Mouse (Mus musculus) megakaryocyte-erythroid progenitor cell, adult 5-6 weeks (primary cell): ENCODE results near the gene Upk3a. TPM values are rescaled to one million over a fixed set of nuclear protein-coding genes. Genes with fewer than 3 reads are reported as not detected.
"Not testable (repeated sequence)": the region's sequence is repeated elsewhere in the genome, so short reads cannot be mapped to it uniquely, and the experiment has no call there.

Experiments
- ATAC-seq: replicated peaks from 2 replicates; pipeline ENCODE4 v1.8.0; 2016; ENCODE audit warnings: mild to moderate bottlenecking, inconsistent platforms; ENCODE audit not compliant: severe bottlenecking, poor library complexity, low FRiP score, low TSS enrichment
- total RNA-seq, 2 experiments: library from RNA; stranded (forward) in 1 of 2; stranded (reverse) in 1 of 2; fragments of 200-1000, 215-1000 nt in 1 of 2; fragments of >200 nt in 1 of 2; fragmentation: Nextera tagmentation in 1 of 2; gene quantifications; 2 replicates each; pipeline ENCODE4 v1.2.3; 2014 to 2017

Gene Upk3a
- total RNA-seq, 2 experiments from 2014 or later: not detected

DNA sequence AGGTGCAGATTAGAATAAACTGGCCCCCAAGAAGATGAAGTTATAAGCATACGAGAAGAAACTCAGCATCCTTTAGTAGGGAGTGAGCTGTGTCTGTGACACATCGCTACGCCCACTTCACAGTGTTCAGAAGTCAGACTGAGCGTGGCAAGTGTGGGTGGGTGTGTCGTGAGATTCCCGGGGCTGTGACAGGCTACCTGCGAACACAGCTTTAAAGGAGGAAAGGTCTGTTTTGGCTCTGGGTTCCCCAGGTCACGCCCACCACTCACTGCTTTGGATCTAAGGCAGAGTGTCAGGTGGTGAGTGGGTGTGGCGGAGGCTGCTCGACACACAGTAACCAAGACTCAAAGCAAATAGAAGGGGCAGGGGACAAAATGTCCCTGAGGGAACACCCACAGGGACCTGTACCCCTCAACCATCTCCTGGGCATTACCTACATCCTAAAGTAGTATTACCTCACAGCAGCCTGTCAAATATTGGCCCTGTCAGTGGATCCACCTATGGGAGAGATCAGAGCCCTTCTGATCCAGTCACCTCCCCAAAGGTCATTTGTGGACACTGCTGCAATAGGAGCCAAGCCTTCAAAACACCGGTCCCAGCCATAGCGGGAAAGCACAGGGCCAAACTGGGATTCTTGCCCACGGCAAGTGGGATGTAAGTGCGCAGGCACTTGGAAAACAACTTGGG is 19.0 kb upstream of the Upk3a start:
- ATAC-seq: no peak

GRCm38 (mm10) chr15:84999911-85000310 is 17.0 kb upstream of the Upk3a start:
- no peak for ATAC-seq

DNA sequence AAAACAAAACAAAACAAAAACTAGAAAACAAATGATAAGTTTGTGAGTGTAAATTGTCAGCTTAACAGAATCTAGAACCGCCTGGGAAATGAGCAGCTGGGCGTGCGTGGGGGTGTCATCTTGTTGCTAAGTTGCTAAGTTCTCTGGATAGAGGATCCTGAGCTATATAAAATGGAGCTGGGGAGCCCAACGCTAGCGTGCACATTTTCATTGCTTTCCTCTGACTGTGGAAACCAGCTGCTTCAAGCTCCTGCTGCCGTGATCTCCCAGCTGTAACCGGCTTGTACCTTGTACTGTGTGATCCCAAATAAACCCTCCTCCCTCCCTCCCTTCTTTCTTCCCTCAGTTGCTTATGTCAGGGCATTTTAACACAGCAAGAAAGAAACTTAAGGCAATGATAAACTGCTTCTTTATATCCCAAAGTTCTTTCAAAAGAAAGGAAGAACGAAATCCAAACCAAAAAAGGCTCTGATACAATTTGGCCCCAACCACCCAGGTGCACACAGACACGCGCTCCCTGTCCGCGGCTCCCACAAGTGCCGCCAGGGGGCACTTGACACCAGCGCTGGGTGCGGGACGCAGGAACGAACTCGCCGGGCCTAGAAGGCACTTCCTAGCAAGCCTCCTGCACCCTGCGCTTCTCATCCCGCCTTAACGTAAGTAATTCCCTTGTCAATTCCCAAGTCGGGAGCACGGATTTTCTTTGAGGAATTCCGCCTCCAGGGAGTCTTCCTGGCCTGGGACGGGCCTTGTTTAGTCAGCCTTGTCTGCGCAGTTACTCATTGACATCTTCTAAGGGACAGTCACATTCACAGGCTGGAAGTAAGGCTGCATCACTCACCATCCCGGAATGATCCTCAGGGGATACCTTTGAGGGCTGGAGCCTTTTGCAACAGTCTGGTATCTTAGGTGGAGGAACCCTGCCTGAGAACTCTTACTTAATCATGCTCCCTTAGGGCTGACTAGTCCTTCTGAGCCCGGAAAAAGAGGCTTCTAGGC is 15.7 kb upstream of the Upk3a start:
- ATAC-seq: peak; percentile 96

GRCm38 (mm10) chr15:85009666-85010065 is 7.3 kb upstream of the Upk3a start:
- ATAC-seq: no peak

- ATAC-seq: no peak
Observed at GRCm38 (mm10) chr15:85011895-85012661, 4.9 kb upstream of the Upk3a start.

DNA sequence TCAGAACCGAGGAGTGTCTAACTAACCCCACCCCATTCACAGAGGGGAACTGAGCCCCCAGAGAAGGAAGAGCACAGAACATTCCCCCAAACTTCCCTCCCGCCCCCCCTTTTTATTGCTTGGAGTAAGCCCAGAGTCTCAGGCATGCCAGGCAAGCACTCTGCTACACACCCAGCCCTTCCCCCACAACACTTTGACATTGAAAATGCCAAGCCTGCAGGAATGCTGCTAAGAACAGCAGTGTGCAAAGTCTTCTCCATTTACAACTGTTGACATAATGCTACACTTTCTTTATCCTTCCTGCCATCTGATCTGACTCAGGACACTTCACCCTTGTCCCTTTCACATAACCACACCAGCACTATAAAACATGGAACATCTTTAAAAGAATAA is 4.3 kb upstream of the Upk3a start:
- no peak for ATAC-seq

- ATAC-seq: no peak
Observed at GRCm38 (mm10) chr15:85015771-85016170, 1.2 kb upstream of the Upk3a start.

DNA sequence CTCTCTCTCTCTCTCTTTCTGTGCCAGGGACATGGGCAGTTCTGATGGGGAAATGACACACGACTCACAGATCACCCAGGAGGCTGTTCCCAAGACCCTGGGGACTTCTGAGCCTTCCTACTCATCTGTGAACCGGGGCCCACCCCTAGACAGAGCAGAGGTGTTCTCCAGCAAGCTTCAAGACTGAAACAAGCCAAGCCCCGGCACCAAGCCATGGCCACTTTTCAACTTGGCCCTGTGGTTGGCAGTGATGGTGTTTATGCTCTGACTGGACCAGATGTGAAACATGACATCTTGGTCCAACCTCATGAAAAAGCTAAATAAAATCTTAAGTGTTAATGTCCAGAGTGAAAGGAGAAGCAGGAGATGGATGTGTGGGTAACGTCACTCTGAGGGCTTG is 5.3 kb downstream of the Upk3a start:
- no peak for ATAC-seq

GRCm38 (mm10) chr15:85026197-85026596 is 9.3 kb downstream of the Upk3a start:
- no peak for ATAC-seq

GRCm38 (mm10) chr15:85027740-85028139 is 10.8 kb downstream of the Upk3a start:
- ATAC-seq: no peak

DNA sequence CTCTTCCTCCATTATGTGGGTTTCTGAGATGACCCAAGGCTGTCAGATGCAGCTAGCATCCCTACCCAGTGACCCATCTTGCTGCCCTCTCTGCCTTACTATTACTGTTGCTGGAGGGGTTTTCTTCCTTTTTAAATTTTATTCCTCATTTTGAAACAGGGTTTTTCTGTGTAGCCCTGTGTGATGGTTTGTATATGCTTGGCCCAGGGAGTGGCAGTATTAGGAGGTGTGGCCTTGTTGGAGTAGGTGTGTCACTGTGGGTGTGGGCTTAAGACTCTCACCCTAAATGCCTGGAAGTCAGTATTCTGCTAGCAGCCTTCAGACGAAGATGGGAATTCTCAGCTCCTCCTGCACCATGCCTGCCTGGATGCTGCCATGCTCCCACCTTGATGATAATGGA is 11.7 kb downstream of the Upk3a start, which contains the start of gene Fam118a:
Fam118a (plus strand) TSS at position 301 of the 400 bp plus-strand sequence.
- not testable (repeated sequence) for ATAC-seq

GRCm38 (mm10) chr15:85030643-85031042 is 13.7 kb downstream of the Upk3a start:
- ATAC-seq: not testable (repeated sequence)

DNA sequence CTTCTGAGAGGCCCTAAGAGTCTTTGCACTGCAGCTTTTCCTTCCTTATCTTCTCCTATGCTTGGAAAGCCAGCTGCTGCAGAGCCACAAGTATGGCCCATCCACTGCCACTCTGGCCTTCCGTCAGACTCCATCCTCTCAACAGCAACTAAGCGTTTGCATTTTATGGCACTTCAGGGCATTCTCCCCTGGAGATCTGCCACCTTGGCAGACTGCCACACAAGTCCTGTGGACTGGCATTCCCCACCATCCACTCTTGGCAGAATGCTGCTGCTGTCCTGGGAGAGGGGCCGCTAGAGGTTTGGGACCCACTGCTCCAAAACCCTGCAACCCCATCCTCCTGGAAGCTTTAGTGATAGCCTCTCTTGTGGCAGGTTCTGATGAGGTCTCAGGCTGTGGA is 14.9 kb downstream of the Upk3a start:
- ATAC-seq: no peak

DNA sequence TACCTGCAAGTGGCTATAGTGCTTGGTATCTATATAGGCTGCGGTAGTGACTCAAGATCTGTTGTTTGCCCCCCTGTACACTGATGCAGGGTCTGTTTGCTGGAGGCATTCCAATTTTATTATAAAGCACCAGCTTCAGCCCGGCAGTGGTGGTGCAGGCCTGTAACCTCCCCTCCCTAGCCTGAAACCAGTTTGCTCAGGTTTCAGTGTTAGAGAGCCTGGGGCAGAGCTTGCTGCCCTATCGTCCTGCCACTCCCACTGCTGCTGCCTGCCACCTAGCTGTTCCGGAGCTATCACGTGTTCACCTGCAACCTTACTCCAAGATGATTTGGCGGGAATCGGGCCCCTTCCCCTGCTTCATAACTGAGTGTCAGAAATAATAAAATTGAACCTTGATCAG is 17.0 kb downstream of the Upk3a start:
- not testable (repeated sequence) for ATAC-seq

- peak; percentile 97 for ATAC-seq
Observed at GRCm38 (mm10) chr15:85036566-85037342, 19.8 kb downstream of the Upk3a start.

DNA sequence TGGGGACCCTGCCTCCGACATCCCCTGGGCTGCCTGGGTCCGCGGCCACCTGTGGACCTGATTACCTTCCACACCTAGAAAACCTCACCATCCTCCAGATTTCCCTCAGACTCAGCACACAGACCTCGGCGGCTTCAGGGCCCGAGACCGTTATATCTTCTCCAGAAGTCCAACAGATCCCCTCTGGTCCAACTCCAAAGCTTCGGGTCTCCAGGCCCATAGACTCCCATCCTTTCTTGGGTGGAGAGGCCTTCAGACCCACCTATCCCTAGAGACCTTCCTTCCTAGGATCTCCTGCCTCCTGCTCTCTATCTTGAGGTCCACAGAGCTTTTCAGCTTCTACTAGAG is 20.4 kb downstream of the Upk3a start:
- ATAC-seq: no peak

- no peak for ATAC-seq
Observed at GRCm38 (mm10) chr15:85041546-85042225, 24.7 kb downstream of the Upk3a start.

DNA sequence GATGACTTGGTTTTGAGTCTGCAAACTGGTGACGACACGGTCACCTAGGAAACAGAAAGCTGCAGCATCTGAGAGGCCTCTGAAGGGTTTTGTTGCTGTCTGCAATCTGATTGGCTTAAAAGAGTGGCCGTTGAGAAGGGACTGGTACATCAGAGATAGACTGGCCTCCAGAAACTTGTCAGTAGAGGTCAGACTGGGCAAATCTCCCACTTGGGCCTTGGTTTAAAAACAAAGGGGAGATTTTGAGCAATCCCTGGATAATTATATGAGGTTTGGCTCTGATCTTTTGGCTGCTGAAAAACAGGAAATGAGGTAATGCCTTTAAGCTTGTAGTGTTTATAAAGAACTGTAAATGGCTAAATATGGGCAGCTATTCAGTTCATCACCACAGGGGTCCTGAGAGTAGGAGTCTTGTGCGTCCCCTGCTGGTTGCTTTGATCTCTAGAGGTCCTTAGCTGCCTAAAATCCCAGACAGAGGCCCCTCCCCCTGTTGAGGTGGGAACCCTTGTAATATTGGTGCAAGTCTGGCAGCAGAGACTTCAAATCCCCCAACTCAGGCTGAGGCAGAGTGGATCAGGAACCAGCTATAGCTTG is 25.5 kb downstream of the Upk3a start:
- ATAC-seq: peak; percentile 85
